Mouse (Mus musculus) lung, postnatal 25 days (tissue): ENCODE data around the gene Ppp1r9a.

Source experiments
- DNase-seq: peaks from one replicate; pipeline ENCODE4 v3.0.0; 2022; ENCODE audit warnings: low spot score

The Ppp1r9a gene

DNA sequence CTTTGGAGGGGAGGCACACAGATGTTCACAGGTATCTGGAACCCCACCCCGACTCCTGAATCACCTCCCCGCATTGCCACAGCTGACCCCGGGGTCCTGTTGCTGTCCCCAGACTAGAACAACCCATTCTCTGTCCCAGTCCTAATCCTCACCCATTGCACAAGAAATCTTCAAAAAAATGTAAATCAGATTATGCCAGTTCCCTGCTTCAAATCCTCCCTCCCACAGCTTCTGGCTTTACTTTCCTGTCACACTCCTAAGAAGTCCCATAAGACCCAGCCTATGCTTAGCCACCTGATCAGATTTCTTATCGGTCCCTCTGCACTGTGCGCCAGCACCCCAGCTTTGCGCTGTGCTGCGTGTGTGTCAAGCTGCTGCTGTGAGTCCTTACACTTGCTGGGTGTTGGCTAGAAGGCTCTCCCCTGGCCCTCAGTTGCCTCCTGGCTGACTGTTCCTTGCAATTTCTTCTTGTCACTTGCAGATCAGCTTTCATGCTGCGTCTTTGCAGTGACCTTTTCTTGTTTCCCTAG is 296.7 kb downstream of the Ppp1r9a start:
- DNase-seq: no peak

DNA sequence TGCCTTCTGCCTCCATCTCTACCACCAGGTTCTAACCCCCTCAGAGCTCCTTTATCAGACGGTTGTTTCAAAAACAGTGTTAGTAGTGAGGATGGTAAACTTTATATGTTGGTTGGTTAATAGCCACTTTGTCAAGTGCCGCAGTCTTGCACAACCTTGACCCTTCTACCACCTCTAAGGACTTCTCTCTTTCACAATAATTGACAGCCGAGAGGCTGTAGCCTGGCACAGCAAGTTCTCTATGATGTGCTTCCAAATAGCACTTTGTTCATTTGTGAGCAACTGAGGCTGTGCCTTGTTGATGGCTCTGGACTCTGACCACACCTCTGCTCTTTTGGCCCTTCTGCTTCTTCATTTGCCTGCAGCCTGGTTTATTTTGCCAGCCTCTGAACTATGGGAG is 297.2 kb downstream of the Ppp1r9a start:
- peak; percentile 72 for DNase-seq

DNA sequence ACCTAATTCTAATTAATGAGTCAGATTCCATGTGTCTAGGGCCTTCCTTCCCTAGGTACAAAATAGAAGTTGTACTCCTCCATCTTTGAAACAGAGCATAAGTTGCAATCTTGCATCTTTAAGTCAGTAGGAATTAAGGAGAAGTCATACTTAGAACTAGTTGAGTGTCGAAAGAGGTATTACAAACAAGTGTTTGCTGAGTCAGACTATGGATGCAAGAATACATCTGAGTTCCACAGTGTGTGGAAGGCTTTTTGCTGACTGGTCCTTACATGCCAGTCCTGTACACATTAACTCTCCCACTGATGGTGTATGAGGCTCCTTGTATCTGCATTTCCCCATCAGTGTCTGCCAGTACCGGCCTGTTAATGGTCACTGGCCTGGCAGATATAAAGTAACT is 305.1 kb downstream of the Ppp1r9a start:
- no peak for DNase-seq
